Mouse (Mus musculus) MEL-GATA-1-ER (cell line): ENCODE measurements around the gene Yap1.

ENCODE experiments used
- DNase-seq: peaks from one replicate; pipeline ENCODE4 v3.0.0-alpha.2; 2012; ENCODE audit warnings: low read depth; ENCODE audit errors: extremely low read depth

Gene Yap1

GRCm38 (mm10) chr9:7977587-7977986 is 26.8 kb downstream of the Yap1 start:
- no peak for DNase-seq

GRCm38 (mm10) chr9:7971993-7972392 is 32.4 kb downstream of the Yap1 start:
- no peak for DNase-seq

- no peak for DNase-seq
Measured at GRCm38 (mm10) chr9:7967980-7968379, 36.4 kb downstream of the Yap1 start.

- no peak for DNase-seq
Measured at GRCm38 (mm10) chr9:7965590-7965989, 38.8 kb downstream of the Yap1 start.

GRCm38 (mm10) chr9:7963867-7964266 is 40.5 kb downstream of the Yap1 start:
- DNase-seq = no peak

DNA sequence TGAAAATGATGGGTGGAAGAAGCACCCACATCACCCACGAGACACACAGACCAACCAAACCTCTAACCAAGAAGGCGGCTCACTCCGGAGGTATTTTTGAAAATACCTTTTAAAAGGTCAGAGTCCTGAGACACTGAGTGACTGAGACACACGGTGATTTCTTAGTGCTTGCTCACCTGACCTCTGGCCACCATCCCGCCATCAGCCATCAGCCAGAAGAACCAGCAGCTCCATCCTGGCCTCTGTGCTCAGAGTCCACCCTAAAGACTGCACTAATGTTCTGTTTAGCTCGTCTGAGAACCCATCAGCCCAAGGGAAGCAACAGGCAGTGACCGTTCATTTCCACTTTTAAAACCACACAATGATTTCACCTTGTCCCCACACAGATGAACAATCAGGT is 41.5 kb downstream of the Yap1 start:
- no peak for DNase-seq

DNA sequence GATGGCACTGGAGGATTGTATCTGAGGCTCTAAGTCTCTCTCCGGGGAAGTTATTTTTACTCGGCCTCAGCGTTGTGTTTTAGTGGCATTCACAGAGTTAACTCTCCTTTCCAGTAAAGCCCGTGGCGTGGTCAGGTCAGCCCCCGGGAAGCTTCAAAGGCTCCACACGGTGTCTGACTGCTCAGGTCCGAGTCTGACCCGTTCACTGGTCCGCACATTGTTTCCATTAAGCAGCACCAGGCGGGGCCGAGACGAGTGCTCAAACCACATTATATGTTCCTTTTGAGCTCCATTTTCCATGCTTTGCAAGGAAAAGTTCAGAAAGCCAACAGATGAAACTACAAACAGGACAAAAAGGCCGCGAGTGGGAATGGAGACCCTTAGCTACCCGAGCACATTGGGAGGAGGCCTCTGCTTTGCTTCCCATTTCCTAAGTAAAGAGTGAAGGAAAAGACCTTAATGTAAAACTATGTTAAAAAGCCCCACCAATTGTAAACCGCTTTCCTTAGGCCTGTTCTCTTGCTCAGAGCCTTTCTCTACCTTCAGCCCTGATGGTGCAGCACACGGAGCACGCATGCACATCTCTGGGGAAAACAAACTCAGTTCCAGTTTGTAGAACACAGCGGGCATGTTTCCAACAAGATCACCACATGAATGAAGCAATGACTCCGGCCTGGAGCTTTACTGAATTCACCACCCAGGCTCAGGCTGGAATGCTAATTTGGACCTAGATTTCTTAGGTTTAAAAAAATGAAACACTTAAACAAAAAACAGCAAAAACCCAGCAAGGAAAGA is 42.8 kb downstream of the Yap1 start:
- DNase-seq = no peak

DNA sequence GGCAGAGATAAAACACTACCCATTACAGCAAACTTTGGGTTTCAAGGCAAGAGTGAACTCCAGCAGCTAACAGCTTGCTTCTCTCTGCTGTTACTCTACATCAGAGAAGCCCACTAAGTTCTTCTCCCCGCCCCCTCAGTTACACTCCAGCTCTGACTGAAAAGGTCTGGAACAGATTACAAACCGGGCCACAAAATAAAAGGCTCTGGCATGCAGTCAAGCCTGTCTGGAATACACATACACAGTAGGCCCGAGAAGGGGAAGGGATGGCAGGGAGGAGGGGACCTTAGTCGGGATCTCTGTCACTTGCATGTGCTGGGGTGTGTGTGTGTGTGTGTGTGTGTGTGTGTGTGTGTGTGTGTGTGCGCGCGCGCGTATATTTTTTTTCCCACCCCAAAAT is 44.0 kb downstream of the Yap1 start:
- DNase-seq = no peak

GRCm38 (mm10) chr9:7959301-7959700 is 45.1 kb downstream of the Yap1 start:
- no peak for DNase-seq

DNA sequence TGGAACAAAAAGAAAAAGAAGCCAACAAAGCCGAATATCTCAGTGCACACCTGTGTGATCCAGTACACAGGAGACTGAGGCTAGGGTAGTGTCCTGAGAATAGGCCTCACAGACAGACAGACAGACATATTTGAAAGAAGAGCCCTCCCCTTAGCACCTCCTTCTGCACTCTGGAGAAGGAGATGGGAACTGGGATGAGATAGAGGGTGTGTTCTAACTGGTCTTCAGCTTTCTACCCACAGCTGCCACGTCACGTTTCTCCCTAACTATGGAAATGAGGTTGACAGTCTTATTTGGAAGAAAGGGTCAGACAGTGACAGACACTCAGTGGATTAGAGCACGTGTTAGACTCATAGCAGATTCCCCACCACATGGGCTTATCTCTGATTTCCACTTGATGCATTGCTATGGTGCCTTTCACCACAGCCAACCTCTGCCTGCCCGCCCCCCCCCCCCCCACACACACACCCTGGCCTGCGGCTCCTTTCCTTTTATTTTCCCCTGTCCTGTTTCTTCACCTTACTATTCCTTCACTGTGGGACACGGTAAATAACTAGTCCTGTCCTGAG is 46.3 kb downstream of the Yap1 start:
- DNase-seq = no peak

- no peak for DNase-seq
Measured at GRCm38 (mm10) chr9:7957407-7957806, 47.0 kb downstream of the Yap1 start.

- DNase-seq = no peak
Measured at GRCm38 (mm10) chr9:7956400-7956799, 48.0 kb downstream of the Yap1 start.

GRCm38 (mm10) chr9:7952886-7953285 is 51.5 kb downstream of the Yap1 start:
- no peak for DNase-seq

DNA sequence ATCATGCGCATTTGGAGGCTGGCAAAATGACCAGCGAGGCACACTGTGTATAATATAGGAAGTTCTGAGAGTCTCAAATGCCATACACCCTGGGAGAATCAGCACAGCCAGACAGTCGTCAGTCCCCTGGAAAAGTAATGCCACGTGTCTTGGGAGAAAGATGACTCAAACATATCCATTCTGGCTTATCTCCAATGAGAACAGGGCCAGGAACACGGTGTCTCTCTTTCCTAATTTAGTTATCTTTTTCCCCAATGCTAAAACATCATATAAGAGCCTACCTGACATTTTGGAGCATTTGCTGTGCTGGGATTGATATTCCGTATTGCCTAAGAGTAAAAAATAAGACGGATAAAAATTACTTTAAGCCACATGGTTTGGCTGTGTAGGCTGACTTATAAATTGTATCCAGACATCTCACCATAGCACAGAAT is 54.2 kb downstream of the Yap1 start:
- no peak for DNase-seq

DNA sequence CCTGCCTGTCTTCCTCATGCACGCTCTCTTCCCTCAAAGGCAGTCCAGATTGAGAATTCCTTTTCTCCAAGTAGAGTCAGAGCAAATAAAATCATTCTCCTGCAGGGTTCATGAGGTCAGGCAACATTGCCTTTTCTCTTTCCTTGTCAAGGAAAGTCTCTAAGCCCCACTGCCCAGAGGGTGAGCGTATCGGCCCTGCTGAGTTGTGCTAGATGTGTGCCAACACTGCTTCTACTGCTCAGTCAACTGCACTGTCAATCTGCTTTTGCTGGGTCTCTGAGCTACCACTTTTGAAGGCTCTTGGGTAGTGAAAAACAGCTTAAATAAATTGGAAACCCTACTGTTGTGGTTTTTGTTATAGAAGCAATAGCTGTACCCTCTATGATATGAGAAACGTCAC is 56.5 kb downstream of the Yap1 start:
- DNase-seq = no peak

DNA sequence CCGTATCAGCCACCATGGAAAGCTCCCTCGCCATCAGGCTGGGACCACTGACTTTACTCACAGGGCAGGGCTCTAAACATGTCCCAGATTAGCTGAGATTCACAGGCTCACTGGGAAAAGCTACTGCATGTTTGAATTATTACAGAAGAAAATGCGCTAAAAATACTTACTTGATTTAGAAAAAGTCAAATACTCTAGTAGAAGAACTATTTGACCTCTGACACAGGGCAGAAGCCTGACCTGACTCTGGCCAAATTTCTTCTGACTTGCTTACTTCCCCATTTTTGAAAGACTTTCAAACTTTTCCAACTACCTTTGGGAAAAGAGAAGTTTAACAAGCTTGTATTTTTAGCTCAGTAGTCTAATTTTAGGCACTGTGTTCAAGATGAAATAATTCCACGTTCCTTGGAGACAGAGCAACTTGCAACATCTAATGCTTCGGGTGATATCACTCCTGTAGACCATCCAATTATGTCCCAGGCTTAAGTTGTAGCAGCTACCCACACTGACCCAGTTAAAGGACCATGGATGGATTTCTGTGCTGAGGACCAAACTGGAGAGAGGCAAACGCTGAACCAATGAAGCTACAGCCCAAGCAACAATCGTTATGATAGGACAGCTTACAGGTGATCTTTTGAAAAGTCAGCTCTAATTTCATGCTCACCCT is 60.5 kb downstream of the Yap1 start:
- DNase-seq = no peak

DNA sequence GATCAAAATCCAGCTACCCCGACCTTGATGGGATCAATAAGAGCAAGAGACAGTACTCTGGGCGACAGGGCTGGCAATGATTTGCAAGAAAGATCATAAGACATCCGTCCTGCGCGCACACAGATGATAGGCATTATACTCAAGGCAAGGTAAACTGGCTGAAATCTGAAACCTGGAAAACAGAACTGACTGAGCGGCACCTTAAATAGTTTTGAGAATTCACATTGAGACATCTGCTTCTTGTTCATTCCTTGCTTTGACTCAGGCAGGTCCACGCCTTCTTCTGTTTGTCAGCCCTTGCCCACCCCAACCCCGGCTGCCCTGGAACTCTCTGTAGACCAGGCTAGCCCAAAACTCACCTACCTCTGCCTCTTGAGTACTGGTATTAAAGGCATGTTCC is 61.7 kb downstream of the Yap1 start:
- no peak for DNase-seq

- no peak for DNase-seq
Measured at GRCm38 (mm10) chr9:7940075-7940474, 64.3 kb downstream of the Yap1 start.

DNA sequence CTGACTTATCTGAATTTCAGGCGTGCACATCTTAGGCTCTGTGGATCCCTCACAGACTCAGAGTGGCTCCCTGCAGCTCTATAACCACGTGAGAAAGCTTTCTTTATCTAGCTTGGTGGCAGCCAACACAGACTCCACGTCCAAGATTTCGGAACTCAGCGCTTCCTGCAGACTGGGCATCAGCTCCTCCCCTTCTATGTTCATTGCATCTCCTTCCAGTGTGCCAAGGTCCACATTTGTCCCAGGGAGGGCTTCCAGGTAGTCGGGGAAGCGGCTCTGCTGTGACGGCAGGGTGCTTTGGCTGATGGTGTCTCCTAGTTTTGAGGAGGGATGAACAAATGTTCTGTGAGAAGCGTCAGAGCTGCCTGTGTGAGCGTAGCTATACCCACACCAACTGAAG is 70.0 kb downstream of the Yap1 start:
- DNase-seq = no peak

GRCm38 (mm10) chr9:7929552-7929951 is 74.8 kb downstream of the Yap1 start:
- no peak for DNase-seq

DNA sequence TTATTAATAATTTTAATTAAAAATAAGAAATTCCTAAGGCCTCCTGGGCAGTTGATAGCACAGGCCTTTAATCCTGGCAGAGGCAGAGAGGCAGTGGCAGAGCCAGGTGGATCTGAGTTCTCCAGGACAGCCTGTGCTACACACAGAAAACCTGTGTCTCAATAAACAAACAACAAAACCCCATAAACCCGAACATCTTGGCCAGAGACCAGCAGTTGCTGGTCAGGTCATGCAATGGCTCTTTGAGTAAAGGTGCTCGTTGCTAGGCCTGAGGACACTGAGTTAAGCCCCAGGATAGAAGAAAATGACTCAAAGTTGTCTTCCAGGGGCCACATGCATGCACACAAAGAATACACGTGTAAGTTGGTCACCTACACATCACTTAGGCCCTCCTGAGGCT is 75.5 kb downstream of the Yap1 start:
- DNase-seq = no peak

DNA sequence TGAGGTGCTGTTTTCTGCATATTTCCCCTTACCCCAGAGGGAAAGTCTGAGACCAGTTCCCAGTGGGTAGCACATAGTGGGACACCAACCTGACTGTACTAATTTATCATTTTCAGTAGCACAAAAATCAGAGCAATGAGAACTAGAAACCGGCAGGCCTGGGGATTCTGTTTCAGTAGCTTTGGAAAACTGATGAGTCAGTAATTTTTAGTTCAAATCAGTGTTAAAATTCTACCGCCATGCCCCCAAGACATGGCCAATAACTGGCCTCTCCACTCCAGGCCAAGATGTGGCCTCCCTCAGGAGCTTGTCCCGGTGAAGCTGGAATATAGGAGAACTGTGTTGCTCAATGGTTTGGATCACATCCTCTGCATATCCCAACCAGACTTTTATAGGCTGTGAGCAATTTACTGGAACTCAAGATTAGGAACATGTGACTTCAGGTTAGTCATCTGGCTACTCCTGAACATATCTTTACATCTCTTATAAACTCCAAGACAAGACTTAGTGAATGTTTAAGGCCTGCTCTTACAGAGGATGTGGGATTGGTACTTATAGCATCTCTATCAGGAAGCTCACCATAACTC is 76.1 kb downstream of the Yap1 start:
- DNase-seq = no peak
